Mouse (Mus musculus): ENCODE results near the gene Synj2. TPM values are rescaled to one million over a fixed set of nuclear protein-coding genes. Genes with fewer than 3 reads are reported as not detected.

Gene Synj2
- total and polyA plus RNA-seq, 2 experiments = 0.66 to 3.0 TPM

DNA sequence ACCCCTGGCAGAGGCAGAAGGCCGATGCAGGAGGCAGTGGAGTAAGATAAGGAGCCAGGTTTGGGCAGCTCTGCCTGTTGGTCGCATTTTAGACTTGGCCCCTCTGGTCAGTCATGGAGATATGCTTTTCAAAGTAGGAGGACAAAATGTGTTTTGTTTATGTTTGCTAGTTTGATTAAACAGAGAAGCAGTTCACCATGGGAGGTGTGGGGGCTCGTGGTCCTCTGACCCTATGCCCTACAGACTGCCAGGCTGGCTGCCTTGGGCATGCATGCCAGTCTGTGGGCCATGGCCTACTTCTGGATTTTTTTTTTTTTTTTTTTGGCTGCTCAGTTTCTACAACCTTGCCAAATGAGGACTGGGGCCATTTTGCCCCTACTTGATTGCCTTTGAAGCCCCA, 6.0 kb downstream of the Synj2 start:
- WGBS = 48% methylated on average over 3 of the region's 3 CpGs
- DNase-seq (ENCODE audit: extremely low read depth, low read depth, low spot score) = no peak
- Histone ChIP-seq H3K9ac (ENCODE audit: low read depth, low read length) (no peak overlapping the region), H3K27me3 (ENCODE audit: control insufficient read depth, insufficient read depth, low read length) (no peaks in the 10 kb centered on the region), H3K36me3 (ENCODE audit: control insufficient read depth, insufficient read depth, low read length) (no peaks in the 10 kb centered on the region), H3K4me1 (ENCODE audit: control insufficient read depth, insufficient read depth, low read length) (no peaks in the 10 kb centered on the region), H3K27ac (replicated peaks; ENCODE audit: insufficient read depth, low read depth, low read length) (no peak overlapping the region), H3K4me3 (ENCODE audit: insufficient read depth, low read depth, low read length) (no peak overlapping the region), H3K79me2 (ENCODE audit: control insufficient read depth, insufficient read depth, low read length) (no peaks in the 10 kb centered on the region; the same call in 1 of the 2 replicates)
- no peak for TF ChIP-seq CTCF (IDR thresholded peaks at IDR 0.05; ENCODE audit: low read depth, low read length)
- no peak for TF ChIP-seq POLR2A (IDR thresholded peaks at IDR 0.05; ENCODE audit: extremely low read depth, insufficient read depth, low read length)

- Histone ChIP-seq H3K27ac (replicated peaks; ENCODE audit: insufficient read depth, low read depth, low read length) (no peak overlapping the region), H3K36me3 (ENCODE audit: control insufficient read depth, insufficient read depth, low read length) (no peaks in the 10 kb centered on the region), H3K9ac (ENCODE audit: low read depth, low read length) (no peak overlapping the region), H3K27me3 (ENCODE audit: control insufficient read depth, insufficient read depth, low read length) (no peaks in the 10 kb centered on the region), H3K79me2 (ENCODE audit: control insufficient read depth, insufficient read depth, low read length) (no peaks in the 10 kb centered on the region; the same call in 1 of the 2 replicates), H3K4me3 (ENCODE audit: insufficient read depth, low read depth, low read length) (no peak overlapping the region), H3K4me1 (ENCODE audit: control insufficient read depth, insufficient read depth, low read length) (no peaks in the 10 kb centered on the region)
- TF ChIP-seq CTCF (IDR thresholded peaks at IDR 0.05; ENCODE audit: low read depth, low read length) = no peak
- no peak for TF ChIP-seq POLR2A (IDR thresholded peaks at IDR 0.05; ENCODE audit: extremely low read depth, insufficient read depth, low read length)
- 78% methylated on average over 4 of the region's 4 CpGs for WGBS
- DNase-seq (ENCODE audit: extremely low read depth, low read depth, low spot score) = no peak
Measured at GRCm38 (mm10) chr17:5952455-5952854, 11.4 kb downstream of the Synj2 start.

DNA sequence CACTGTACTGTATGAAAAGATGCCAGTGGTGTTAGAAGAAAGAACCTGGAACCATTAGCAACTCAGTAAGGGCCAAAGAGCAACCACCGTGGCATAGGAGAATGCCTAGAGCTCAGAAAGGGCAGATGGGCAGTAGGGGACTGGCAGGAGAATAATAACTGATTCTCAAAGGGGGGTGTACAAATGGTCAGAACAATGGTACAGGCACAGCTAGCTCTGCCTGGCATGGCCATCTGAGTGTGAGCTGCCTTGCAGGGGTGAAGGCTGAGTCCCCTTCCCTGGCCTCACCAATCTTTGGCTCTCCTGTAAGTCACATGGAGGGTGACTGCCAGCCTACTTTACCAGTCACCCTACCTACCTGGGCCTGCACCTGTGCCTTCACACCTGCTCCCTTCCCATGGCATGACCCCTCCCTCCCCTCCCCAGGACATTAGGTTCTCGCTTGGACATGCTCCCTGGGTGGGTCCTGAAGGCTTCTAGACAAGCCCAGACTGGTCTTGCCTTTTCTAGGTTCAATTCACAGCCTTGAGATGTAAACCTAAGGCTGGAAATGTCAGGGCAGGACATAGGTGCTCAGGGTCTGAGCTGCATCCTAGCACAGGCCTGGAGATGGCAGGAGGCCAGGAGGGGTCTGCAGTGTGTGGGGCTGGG, 15.4 kb downstream of the Synj2 start:
- Histone ChIP-seq H3K27ac (replicated peaks; ENCODE audit: insufficient read depth, low read depth, low read length) (no peak overlapping the region), H3K79me2 (ENCODE audit: control insufficient read depth, insufficient read depth, low read length) (no peaks in the 10 kb centered on the region; the same call in 1 of the 2 replicates), H3K4me1 (ENCODE audit: control insufficient read depth, insufficient read depth, low read length) (no peaks in the 10 kb centered on the region), H3K9ac (ENCODE audit: low read depth, low read length) (no peak overlapping the region), H3K4me3 (ENCODE audit: insufficient read depth, low read depth, low read length) (no peak overlapping the region), H3K36me3 (ENCODE audit: control insufficient read depth, insufficient read depth, low read length) (no peaks in the 10 kb centered on the region), H3K27me3 (ENCODE audit: control insufficient read depth, insufficient read depth, low read length) (no peaks in the 10 kb centered on the region)
- WGBS = 85% methylated on average over 2 of the region's 2 CpGs
- DNase-seq (ENCODE audit: extremely low read depth, low read depth, low spot score) = no peak
- TF ChIP-seq POLR2A (IDR thresholded peaks at IDR 0.05; ENCODE audit: extremely low read depth, insufficient read depth, low read length) = no peak
- TF ChIP-seq CTCF (IDR thresholded peaks at IDR 0.05; ENCODE audit: low read depth, low read length) = no peak

DNA sequence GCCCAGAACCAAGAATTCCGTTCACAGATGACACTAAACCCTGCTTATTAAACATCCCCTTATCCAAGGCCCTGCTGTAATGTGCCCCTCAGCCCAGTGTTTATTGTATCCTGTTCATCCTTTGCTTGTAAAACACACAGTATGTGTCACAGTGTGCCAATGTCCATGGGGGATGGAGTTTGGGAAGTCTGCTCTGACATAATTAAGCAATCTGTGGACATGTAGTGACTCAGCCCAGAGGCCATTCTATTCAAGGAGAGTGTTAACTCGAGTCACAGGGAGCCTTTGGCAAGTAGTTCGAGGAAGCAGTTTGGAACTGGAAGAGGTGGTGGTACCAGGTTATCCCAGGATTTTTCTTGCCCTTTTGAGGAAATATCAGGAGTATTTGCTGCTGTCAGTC, 16.0 kb downstream of the Synj2 start:
- Histone ChIP-seq H3K27me3 (ENCODE audit: control insufficient read depth, insufficient read depth, low read length) (no peaks in the 10 kb centered on the region), H3K79me2 (ENCODE audit: control insufficient read depth, insufficient read depth, low read length) (no peaks in the 10 kb centered on the region; the same call in 1 of the 2 replicates), H3K9ac (ENCODE audit: low read depth, low read length) (no peak overlapping the region), H3K4me1 (ENCODE audit: control insufficient read depth, insufficient read depth, low read length) (no peaks in the 10 kb centered on the region), H3K27ac (replicated peaks; ENCODE audit: insufficient read depth, low read depth, low read length) (no peak overlapping the region), H3K4me3 (ENCODE audit: insufficient read depth, low read depth, low read length) (no peak overlapping the region), H3K36me3 (ENCODE audit: control insufficient read depth, insufficient read depth, low read length) (no peaks in the 10 kb centered on the region)
- no peak for DNase-seq (ENCODE audit: extremely low read depth, low read depth, low spot score)
- TF ChIP-seq POLR2A (IDR thresholded peaks at IDR 0.05; ENCODE audit: extremely low read depth, insufficient read depth, low read length) = no peak
- TF ChIP-seq CTCF (IDR thresholded peaks at IDR 0.05; ENCODE audit: low read depth, low read length) = no peak
- WGBS = 40% methylated on average over 3 of the region's 3 CpGs

DNA sequence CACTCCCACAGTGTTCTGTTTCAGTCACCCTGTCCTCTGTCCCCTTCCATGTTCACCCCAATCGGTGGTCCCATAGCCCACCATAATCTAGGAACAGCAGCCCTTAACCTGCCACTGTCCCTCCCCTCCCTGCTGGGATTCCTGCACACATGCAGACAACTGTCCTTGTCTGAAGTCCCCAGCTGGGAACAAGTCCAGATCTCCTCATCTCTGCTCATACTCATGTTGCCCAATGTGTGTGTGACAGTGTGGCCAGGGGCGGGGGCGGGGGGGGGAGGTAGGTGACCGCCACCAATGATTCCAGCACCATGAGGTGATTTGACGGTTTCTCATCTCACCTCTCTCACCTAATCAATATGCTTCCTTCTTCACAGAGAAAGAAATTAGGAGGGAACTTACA, 17.1 kb downstream of the Synj2 start:
- Histone ChIP-seq H3K79me2 (ENCODE audit: control insufficient read depth, insufficient read depth, low read length) (no peaks in the 10 kb centered on the region; the same call in 1 of the 2 replicates), H3K27ac (replicated peaks; ENCODE audit: insufficient read depth, low read depth, low read length) (no peak overlapping the region), H3K4me1 (ENCODE audit: control insufficient read depth, insufficient read depth, low read length) (no peaks in the 10 kb centered on the region), H3K36me3 (ENCODE audit: control insufficient read depth, insufficient read depth, low read length) (no peaks in the 10 kb centered on the region), H3K4me3 (ENCODE audit: insufficient read depth, low read depth, low read length) (no peak overlapping the region), H3K27me3 (ENCODE audit: control insufficient read depth, insufficient read depth, low read length) (no peaks in the 10 kb centered on the region), H3K9ac (ENCODE audit: low read depth, low read length) (no peak overlapping the region)
- 34% methylated on average over 5 of the region's 5 CpGs for WGBS
- no peak for TF ChIP-seq CTCF (IDR thresholded peaks at IDR 0.05; ENCODE audit: low read depth, low read length)
- no peak for TF ChIP-seq POLR2A (IDR thresholded peaks at IDR 0.05; ENCODE audit: extremely low read depth, insufficient read depth, low read length)
- no peak for DNase-seq (ENCODE audit: extremely low read depth, low read depth, low spot score)

GRCm38 (mm10) chr17:5958636-5959035, 17.6 kb downstream of the Synj2 start:
- Histone ChIP-seq H3K27me3 (ENCODE audit: control insufficient read depth, insufficient read depth, low read length) (no peaks in the 10 kb centered on the region), H3K36me3 (ENCODE audit: control insufficient read depth, insufficient read depth, low read length) (no peaks in the 10 kb centered on the region), H3K4me1 (ENCODE audit: control insufficient read depth, insufficient read depth, low read length) (no peaks in the 10 kb centered on the region), H3K79me2 (ENCODE audit: control insufficient read depth, insufficient read depth, low read length) (no peaks in the 10 kb centered on the region; the same call in 1 of the 2 replicates), H3K4me3 (ENCODE audit: insufficient read depth, low read depth, low read length) (no peak overlapping the region), H3K27ac (replicated peaks; ENCODE audit: insufficient read depth, low read depth, low read length) (no peak overlapping the region), H3K9ac (ENCODE audit: low read depth, low read length) (no peak overlapping the region)
- no peak for TF ChIP-seq POLR2A (IDR thresholded peaks at IDR 0.05; ENCODE audit: extremely low read depth, insufficient read depth, low read length)
- no peak for TF ChIP-seq CTCF (IDR thresholded peaks at IDR 0.05; ENCODE audit: low read depth, low read length)
- DNase-seq (ENCODE audit: extremely low read depth, low read depth, low spot score) = no peak
- 71% methylated on average over 10 of the region's 10 CpGs for WGBS
